8 mouse cellular contexts compared by ENCODE assay signal in the genomic region with DNA sequence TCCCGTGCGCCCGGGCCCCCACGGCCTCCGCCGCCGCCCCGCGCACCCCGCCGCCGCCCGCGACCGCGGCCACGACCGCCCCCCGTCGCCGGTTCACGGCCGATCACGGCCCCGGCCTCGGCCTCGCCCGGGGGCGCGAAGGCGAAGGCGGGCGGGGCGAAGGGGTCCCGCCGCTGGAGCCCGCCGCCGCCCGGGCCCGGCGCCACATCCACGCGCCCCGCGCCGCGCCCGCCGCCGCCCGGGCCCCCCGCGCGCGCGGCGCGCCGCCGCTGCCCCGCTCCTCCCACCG. TPM values are rescaled to one million over a fixed set of nuclear protein-coding genes. Genes with fewer than 3 reads are reported as not detected.
DNase-seq lines count a peak whose midpoint lies in the region; ATAC-seq and TF ChIP-seq lines count a peak whose summit lies in the region.

A gene (minus strand): TSS at position 41 of the 289 bp plus-strand sequence.

- H3K4me3 ChIP-seq in testis, adult 2 months (ENCODE audit: control insufficient read depth, low read depth, low read length), result peak within 1 kb of the TSS; percentile 75
- peak within 1 kb of the TSS; percentile 97 for H3K4me3 ChIP-seq in forebrain, embryonic 12.5 days (replicated peaks)
- H3K4me3 ChIP-seq in hindbrain, embryonic 11.5 days (ENCODE audit: low read depth, low read length), result peak within 1 kb of the TSS; percentile 95
- peak within 1 kb of the TSS; percentile 72 for H3K4me3 ChIP-seq in liver, embryonic 13.5 days (replicated peaks)

- TF ChIP-seq CTCF in testis, adult 2 months (IDR thresholded peaks at IDR 0.05; ENCODE audit: control insufficient read depth, insufficient read depth, insufficient replicate concordance, low read depth, low read length), result no peak

- DNase-seq in testis, postnatal 14 days (ENCODE audit: low spot score), result no peak
- no peak for DNase-seq in hindbrain, embryonic 11.5 days (ENCODE audit: low spot score)
- no peak for DNase-seq in liver, embryonic 13.5 days
- no peak for DNase-seq in embryo, embryonic 10.5 days (ENCODE audit: low spot score)
- no peak for DNase-seq in adipocyte (ENCODE audit: low spot score)
- DNase-seq in Muller cell, postnatal 12 days (ENCODE audit: inconsistent ontology term), result no peak

- ATAC-seq in forebrain, embryonic 12.5 days (ENCODE audit: low FRiP score), result no peak
- ATAC-seq in hindbrain, embryonic 11.5 days (ENCODE audit: low FRiP score), result no peak
- no peak for ATAC-seq in liver, embryonic 13.5 days (ENCODE audit: low read depth)

- TF ChIP-seq POLR2A in testis, adult 2 months (IDR thresholded peaks at IDR 0.05; ENCODE audit: control insufficient read depth, low read depth, low read length), result no peak

- H3K9ac ChIP-seq in forebrain, embryonic 12.5 days, result peak within 1 kb of the TSS; percentile 98
- peak within 1 kb of the TSS; percentile 97 for H3K9ac ChIP-seq in hindbrain, embryonic 11.5 days (ENCODE audit: low read depth, low read length)
- H3K9ac ChIP-seq in liver, embryonic 13.5 days, result peak within 1 kb of the TSS; percentile 83

- no peaks in the 10 kb centered on the region for H3K27me3 ChIP-seq in testis, adult 2 months (ENCODE audit: control insufficient read depth, insufficient read depth, low read length)
- no peaks in the 10 kb centered on the region for H3K27me3 ChIP-seq in forebrain, embryonic 12.5 days
- no peaks in the 10 kb centered on the region for H3K27me3 ChIP-seq in hindbrain, embryonic 11.5 days (ENCODE audit: control insufficient read depth, insufficient read depth, low read length)
- H3K27me3 ChIP-seq in liver, embryonic 13.5 days, result peaks cover 58% of the 10 kb centered on the region

- peaks cover 24% of the 10 kb centered on the region for H3K4me1 ChIP-seq in testis, adult 2 months (ENCODE audit: control insufficient read depth, insufficient read depth, low read length)
- H3K4me1 ChIP-seq in forebrain, embryonic 12.5 days, result peaks cover 46% of the 10 kb centered on the region
- peaks cover 24% of the 10 kb centered on the region for H3K4me1 ChIP-seq in hindbrain, embryonic 11.5 days (replicated peaks; ENCODE audit: control insufficient read depth, insufficient read depth, low read length)
- peaks cover 59% of the 10 kb centered on the region for H3K4me1 ChIP-seq in liver, embryonic 13.5 days (replicated peaks)

- peak within 1 kb of the TSS; percentile 78 for H3K27ac ChIP-seq in testis, adult 2 months (ENCODE audit: control insufficient read depth, insufficient read depth, low read depth, low read length)
- peak within 1 kb of the TSS; percentile 92 for H3K27ac ChIP-seq in forebrain, embryonic 12.5 days
- peak within 1 kb of the TSS; percentile 86 for H3K27ac ChIP-seq in hindbrain, embryonic 11.5 days (ENCODE audit: low read depth, low read length)
- H3K27ac ChIP-seq in liver, embryonic 13.5 days, result peak within 1 kb of the TSS; percentile 85

- WGBS in forebrain, embryonic 12.5 days, result under 1% methylated on average over 36 of the region's 63 CpGs
- WGBS in hindbrain, embryonic 11.5 days, result 0% methylated on average over 3 of the region's 63 CpGs
- 2% methylated on average over 10 of the region's 63 CpGs for WGBS in liver, embryonic 13.5 days (ENCODE audit: insufficient replicate concordance)

- H3K4me2 ChIP-seq in forebrain, embryonic 12.5 days, result peak within 1 kb of the TSS; percentile 98
- H3K4me2 ChIP-seq in hindbrain, embryonic 11.5 days (replicated peaks; ENCODE audit: low read depth, low read length), result peak within 1 kb of the TSS; percentile 98
- peak within 1 kb of the TSS; percentile 89 for H3K4me2 ChIP-seq in liver, embryonic 13.5 days

- no peaks in the 10 kb centered on the region for H3K36me3 ChIP-seq in testis, adult 2 months (ENCODE audit: control insufficient read depth, insufficient read depth, low read length)
- H3K36me3 ChIP-seq in forebrain, embryonic 12.5 days (replicated peaks), result no peaks in the 10 kb centered on the region
- no peaks in the 10 kb centered on the region for H3K36me3 ChIP-seq in hindbrain, embryonic 11.5 days (ENCODE audit: control insufficient read depth, insufficient read depth, low read length)
- no peaks in the 10 kb centered on the region for H3K36me3 ChIP-seq in liver, embryonic 13.5 days

- no peaks in the 10 kb centered on the region for H3K9me3 ChIP-seq in forebrain, embryonic 12.5 days
- no peaks in the 10 kb centered on the region for H3K9me3 ChIP-seq in hindbrain, embryonic 11.5 days (ENCODE audit: control insufficient read depth, low read length)
- H3K9me3 ChIP-seq in liver, embryonic 13.5 days (replicated peaks), result no peaks in the 10 kb centered on the region

RNA-seq across cellular contexts. Expression of the gene that starts here (rescaled TPM):
- 5.0 and 6.4 TPM in 2 replicates for polyA plus RNA-seq in testis, adult 2 months (2012; rRNA removed)
- polyA plus RNA-seq in forebrain, embryonic 12.5 days (2016; fragmentation: Nextera tagmentation; extraction: Ambion mirVana), result 12.3 and 14.2 TPM in 2 replicates
- polyA plus RNA-seq in hindbrain, embryonic 11.5 days (2014; fragmentation: Nextera tagmentation; extraction: Ambion mirVana), result 13.4 and 21.0 TPM in 2 replicates
- 2.2 and 2.4 TPM in 2 replicates for polyA plus RNA-seq in liver, embryonic 13.5 days (2015; fragmentation: Nextera tagmentation; extraction: Ambion mirVana)
